Mouse (Mus musculus): ENCODE results near the gene Slc25a12.

Gene Slc25a12

DNA sequence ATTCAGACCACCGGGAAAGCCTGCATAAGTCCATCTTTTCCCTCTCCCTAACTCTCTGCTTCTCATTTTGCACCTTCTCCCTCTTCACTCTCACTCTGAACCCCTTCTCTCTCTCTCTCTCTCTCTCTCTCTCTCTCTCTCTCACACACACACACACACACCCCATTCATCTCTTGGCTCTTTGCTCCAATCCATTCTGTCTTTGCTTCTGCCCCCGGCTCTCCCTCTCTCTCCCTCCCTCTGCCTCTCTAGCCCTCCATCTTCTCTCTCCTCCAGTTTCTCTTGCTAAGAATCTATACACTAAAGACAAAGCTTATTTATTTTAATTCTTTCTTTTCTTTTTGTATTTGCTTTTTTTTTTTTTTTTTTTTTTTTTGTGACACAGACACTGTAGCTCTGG, 57.8 kb downstream of the Slc25a12 start:
- DNase-seq (ENCODE audit: low read depth), result no peak

DNA sequence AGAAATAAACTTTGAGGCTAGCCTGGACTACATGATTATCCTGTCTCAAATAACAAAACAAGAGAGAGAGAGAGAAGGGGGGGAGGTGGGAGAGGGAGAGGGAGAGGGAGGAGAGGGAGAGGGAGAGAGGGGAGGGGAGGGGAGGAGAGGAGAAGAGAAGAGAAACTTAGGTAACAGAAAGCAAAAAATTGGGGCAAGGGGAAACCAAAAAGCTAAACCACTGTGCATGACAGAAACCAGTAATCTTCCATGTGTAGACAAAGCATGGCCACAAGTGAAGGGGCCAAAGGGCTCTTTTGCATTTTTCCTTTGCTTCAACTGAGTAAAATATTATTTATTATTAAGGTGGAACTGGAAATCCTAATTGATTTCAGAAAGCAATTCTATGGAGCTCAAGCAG, 61.2 kb downstream of the Slc25a12 start:
- no peak for DNase-seq (ENCODE audit: low read depth)

DNA sequence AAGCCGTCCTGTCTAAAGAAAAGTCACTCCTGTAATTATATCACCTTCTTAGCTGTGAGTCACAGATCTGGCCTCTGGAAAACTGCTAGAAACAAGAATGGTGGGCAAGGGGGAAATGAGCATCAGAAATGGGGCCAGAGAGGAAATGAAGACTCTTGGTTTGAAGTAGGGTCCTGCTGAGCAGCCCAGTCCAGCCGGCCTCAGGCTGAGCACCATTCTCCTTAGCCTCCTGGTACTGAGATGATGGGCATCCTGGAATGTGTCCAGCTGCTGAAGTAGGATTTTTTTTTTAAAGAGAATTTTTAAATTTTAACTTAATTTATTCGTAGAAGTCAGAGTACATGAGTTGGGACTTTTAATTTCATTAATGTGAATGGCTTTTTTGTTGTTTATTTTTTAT, 62.7 kb downstream of the Slc25a12 start:
- peak; percentile 20 for DNase-seq (ENCODE audit: low read depth)

DNA sequence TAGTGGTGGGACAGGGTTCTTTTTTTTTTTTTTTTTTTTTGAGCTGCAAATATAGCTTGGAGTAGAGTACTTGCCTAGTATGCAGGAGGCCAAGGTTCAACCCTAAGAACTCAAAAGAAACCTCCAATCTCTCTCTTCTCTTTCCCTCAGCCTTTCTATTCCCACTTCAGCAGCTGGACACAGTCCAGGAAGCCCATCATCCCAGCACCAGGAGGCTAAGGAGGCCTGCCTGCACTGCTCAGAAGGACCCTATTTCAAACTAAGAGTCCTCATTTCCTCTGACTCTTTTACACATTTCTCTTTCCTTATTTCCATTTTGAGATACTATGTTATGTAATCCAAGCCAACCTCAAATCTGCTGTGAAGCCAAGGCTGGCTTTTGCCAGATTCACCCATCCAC, 64.3 kb downstream of the Slc25a12 start:
- peak; percentile 21 for DNase-seq (ENCODE audit: low read depth)

DNA sequence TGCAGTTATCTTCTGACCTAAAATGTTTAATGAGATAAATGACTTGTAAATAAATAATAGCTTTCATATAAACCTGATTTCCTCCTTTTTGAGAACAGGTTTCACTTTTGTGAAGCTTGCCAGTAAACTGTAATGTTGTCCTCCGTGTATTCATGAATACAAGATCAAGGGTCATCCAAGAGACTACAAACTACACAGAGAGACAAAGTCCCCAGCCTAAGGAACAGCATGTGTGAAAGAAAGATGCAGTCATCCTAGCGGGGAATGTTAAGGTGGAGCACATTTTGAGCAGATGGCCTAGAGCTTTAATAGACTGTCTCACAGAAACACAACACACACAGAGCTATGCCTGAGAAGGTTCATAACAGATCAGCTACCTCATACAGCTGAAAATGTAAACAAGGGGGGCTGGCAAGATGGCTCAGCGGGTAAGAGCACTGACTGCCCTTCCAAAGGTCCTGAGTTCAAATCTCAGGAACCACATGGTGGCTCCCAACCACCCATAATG, 65.3 kb downstream of the Slc25a12 start:
- DNase-seq (ENCODE audit: low read depth), result no peak

DNA sequence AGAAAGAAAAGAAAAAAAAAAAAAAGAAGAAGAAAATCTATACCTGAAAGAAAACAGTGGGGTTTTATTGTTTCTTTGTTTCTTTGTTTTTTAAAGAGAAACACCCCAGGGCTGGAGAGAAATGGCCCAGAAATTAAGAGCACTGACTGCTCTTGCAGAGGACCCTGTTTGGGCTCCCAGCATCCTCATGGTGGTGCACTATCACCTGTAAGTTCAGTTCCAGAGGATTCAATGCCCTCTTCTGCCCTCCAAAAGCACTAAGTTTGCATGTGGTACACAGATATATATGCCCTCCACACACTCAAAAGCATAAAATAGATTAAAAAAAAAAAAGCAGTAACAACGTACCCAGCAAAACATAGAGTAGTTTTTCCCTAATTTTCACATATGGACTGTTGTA, 68.8 kb downstream of the Slc25a12 start:
- peak; percentile 16 for DNase-seq (ENCODE audit: low read depth)

DNA sequence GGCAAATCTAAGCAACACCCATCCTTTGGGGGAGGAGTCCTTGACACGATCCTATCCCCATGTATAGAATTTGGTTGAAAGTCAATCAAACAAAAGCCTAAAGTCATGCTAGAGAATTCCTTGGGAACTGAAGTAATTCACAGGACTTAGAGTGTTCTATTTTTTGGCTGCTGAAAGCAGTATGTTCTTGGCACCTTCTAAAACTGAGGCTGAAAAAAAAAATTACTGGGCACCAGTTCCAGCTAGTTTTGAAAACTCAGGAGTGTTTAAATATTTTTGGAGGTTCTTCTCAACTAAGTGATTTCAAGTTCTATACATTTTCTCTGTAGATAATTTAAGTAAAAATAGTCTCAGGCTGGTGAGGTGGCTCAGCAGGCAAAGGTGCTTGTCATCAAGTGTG, 70.0 kb downstream of the Slc25a12 start:
- DNase-seq (ENCODE audit: low read depth), result no peak

DNA sequence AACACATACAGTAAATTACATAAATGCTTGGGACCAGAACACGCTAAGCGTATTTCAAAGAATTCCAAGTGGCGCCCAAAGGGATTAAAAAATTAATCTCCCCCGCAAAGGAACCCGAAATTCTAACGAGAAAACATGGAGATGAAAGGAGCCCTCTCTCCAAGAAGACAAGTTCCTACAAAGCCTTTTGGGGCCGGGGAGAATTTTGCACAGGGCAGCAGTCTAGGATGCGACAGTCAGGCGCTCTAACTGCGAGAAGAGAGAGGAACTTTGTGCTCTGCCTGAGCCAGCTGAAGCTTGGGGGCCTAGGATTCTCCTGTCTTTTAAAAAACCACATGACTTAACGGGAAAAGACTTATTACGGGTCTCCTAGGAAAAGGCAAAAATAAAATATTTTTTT, 71.7 kb downstream of the Slc25a12 start:
- no peak for DNase-seq (ENCODE audit: low read depth)

DNA sequence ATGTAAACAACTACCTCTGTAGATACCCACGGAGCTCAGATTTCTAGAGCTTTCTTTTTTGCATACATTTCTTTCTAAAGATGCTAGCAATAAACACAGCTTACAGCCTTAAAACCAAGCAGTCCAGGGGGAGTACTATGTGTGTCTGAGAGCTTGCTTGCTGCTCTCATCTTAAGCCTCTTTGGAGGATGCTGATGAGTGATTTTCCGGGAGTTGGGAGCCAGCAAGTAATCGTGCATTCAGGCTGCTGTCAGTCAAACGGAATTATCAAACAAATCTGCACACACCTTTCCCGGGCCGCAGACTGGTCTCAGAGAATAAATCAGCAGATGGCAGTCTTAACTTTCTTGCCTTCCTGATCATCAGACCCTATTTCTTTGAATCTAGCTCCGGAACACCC, 73.1 kb downstream of the Slc25a12 start:
- DNase-seq (ENCODE audit: low read depth), result no peak

DNA sequence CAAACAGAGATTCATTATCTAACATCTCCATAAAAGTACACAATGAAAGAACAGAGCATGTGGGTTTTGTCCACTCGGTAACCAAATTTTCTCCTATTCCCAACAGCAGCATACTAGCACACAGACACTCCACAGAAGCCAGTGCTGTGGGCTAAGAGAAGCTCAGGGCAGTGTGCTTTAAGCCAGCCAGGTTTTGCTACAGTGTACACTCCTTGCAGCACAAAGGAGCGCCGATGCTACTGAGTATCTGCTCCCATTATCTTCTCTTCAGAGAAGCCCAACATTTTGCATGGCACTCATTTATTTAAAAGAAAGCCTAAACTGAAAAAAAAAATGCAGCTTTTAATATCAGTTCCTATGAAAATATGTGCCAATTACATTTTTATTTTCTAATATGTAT, 73.6 kb downstream of the Slc25a12 start:
- DNase-seq (ENCODE audit: low read depth), result no peak

DNA sequence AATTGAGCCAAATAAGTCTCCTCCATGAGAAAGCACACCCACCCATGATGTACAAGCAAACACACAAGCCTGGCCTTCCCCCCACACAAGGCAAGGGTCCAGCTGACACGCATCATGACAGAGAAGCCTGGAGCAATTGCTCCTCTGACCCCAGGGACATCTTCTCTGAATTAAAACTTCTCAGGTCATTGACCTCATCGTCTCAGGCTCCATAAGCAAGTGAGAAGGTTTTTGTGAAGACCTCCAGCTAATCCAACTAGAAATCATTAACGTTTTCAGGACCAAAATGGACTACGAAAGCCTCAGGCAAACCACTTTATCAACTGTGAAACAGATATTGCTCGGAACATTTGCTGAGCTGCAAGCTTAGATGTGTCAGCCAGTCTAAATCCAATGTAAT, 76.0 kb downstream of the Slc25a12 start:
- DNase-seq (ENCODE audit: low read depth), result no peak

DNA sequence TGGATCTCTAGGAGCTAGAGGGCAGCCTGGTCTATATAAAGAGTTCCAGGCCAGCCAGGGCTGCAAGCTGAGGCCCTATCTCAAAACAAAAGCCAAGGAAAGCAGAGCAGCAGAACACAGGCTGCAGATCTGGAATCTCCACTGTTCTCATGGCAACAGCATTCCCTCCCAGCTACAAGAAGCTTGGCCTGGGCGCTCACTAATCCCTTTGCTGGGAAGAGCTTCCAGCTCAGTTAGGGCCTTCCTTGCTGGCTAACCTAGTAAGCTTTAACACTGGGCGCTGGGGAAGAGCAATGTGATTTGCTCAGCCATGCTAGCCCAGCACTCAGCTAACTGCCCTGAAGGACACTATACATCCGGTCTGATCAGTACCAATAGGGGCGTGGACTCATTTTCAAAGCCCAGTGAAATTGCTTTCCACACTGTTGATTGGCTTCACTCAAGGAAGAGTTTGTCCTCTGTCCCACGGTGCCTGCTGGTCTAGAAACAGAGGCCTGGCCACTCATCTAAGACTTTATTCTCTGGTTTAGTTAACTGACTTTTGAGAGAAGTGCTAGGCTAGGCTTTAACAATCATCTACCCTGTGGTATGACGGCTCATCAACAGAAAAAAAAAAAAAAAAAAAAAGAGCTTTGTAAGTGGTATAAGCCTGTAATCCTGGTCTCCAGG, 77.3 kb downstream of the Slc25a12 start:
- no peak for DNase-seq (ENCODE audit: low read depth)

DNA sequence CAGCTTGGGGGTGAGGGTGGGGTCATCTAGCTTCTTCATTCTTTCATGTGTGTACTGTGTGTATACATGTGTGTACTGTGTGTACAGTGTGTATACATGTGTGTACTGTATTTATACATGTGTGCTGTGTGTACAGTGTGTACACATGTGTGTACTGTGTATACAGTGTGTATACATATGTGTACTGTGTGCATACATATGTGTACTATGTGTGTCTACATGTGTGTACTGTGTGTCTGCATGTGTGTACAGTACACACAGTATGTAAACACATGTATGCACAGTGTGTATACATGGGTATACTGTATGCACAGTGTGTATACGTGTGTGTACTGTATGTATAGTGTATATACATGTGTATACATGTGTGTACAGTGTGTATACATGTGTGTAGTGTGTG, 85.6 kb downstream of the Slc25a12 start:
- DNase-seq (ENCODE audit: low read depth), result no peak

DNA sequence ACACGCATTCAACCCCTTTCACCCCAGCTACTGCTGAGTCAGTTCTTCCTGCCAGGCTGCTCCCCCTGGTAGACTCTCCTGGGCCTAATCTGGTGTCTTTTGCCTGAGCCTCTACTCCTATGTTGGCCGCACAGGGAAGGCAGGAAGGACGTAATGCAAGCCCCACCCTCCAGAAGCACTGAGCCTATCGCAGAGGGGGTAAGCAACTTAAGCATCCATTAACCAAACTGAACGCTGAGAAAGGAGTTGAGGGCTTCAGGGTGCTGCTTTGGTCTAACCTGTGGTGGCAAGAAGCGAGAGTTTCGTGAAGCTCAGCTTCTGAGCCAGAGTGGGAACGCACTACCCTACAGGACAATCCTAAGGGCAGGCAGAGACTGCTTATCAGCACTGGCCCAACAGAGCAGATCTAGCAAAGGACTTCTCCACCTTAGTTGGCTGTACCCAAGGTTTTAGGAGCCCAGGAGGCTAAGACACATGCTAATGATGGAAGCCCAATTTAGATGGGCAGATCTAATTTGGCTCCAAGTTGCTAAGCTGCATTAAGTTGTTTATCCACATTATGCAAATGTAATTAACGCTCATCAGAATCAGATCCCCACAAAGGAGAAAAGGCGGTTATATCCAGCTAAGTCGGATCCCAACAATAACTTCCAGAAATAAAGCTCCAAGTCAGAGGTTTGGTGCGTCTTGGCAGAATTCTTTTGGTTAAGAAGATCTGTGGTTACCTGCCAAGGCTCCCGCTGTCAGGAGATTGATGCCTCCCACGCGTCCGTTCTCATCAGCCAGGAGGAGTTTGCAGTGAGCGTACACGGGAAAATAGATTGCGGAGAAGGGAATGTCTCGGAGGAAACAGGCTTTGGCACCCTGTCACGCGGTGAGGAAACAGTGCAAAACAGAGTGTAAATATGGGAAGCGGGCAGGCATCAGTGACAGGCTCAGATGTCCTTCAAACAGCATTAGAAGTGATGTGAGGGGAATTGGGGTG, 88.5 kb downstream of the Slc25a12 start:
- no peak for DNase-seq (ENCODE audit: low read depth)

DNA sequence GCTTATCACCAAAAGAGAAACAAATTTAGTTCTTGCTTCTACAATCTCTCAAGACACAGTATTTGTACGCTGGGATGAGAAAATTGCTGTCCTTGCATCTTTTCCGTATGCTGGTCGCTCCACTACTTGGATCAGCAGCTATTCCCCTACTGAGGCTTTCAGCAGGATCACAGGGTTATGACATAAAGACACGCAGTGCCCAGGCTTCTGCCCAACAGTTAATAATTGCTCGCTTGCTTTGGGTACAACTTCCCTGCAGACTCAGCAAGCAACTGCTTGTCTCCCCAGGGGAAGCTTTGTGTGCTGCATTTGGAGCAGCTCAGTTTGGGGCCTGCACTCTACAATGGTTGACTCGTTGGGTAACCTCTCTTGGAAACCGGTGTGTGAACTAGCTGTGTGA, 91.8 kb downstream of the Slc25a12 start:
- no peak for DNase-seq (ENCODE audit: low read depth)

DNA sequence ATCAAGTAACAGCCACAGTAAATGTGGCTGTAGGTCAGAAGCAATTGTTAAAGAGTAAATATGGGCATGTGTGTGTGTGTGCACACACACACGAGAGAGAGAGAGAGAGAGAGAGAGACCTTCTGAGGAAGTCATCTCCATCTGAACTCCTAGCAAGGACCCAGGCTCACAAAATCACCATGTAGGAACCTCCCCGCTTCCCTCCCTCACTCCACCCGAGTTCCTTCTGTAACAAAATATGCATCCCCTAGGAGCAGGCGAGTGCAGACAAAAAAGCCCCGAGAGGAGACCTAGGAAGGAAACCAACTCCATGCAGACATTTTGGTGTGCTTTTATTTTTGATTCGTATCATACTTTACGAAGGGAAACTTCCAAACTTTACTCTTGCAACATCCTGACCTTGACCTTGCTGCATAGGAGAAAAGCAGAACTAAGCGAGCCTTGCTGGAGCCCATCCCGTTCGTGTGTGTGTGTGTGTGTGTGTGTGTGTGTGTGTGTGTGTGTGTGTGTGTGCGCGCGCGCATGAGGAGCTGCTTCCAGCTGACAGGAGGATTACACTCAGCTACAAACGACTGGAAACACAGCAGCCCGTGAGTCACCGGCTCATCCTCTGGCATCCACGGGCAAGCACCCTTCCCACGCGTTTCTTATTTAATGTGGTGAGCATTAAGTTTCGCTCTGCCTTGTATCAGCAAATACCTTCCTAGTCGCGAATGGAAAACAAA, 93.4 kb downstream of the Slc25a12 start:
- peak; percentile 93 for DNase-seq (ENCODE audit: low read depth)

DNA sequence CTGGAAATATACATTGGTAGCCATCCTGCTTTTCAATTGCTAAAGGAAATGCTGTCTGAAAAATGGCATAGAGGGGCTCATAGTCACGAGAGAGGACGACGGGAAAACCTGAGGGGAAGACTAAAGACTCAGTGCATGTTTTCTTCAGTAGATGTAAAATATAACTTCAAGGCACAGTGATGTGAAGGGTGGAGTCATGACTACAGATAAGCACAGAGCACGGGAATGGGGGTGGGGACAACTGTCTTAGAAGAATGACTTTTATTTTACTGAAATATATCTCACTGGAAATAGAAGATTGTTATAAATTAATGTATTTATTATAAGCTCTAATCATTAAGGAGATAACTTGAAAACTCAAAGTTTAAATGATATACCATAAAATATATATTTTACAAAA, 97.5 kb downstream of the Slc25a12 start:
- no peak for DNase-seq (ENCODE audit: low read depth)

DNA sequence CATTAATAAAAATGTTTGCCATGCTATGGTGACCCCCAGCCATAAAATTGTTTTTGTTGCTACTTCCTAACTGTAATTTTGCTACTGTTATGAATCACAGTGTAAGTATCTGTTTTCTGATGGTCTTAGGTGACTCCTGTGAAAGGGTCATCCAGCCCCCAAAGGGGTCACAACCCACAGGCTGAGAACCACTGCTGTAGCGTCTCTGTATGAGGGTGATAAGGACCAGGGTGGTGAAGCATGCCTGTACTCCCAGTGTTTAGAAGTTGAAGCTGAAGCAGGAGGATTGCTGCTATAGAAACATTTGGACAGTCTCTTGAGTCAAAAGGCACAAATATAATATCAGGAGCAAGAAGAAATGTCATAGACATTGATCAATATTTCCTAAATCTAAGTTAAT, 98.2 kb downstream of the Slc25a12 start:
- DNase-seq (ENCODE audit: low read depth), result no peak

DNA sequence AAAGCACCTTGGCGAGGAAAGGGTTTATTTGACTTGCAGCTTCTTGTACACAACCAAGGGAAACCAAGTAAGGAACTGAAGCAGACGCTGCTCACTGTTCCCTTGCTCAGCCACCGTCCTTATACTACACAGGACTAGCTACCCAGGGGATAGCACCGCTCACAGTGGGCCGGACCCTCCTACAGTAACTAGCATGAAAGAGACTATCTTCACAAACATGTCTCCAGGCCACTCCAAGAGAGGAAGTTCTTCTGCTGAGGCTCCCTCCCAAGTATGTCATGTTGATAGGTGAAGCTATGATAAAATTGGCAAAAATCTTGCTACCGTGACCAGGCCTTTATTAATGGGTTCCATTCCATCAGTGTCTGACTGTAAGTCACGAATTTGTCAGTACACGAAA, 98.9 kb downstream of the Slc25a12 start:
- no peak for DNase-seq (ENCODE audit: low read depth)

DNA sequence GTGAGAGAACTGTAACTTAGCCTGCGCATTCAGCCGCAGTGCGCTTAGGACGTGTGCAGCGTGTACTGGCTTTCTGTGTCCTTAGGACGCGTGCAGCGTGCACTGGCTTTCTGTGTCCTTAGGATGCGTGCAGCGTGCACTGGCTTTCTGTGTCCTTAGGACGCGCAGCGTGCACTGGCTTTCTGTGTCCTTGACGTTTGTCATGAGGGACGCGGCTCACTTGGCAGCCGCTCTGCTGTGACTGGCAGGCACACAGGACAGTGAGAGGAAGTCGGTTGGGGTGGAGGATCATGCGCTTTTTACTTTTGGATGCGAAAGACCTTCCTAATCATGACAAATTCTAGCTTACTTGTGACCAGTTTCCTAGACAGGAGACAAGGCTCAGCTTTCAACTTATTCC, 103.0 kb downstream of the Slc25a12 start:
- DNase-seq (ENCODE audit: low read depth), result no peak

DNA sequence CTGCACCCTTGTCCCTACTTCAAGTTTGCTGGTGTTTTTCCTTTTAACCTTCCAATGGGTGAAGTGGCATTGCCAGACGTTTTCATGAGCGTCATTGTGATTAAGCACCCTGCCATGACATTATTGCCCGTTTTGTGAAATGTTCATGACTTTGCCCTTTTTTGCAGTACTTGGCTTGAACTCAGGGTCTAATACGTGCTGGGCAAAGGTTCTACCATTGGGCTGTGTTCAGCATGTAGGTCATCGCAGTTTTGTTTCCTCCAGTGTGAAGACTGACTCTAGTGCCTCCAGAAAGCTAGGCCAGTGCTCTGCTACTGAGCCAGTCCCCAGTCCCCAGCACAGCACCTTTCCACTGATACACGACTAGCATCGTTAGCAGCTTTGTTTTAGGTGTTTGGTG, 111.0 kb downstream of the Slc25a12 start:
- DNase-seq (ENCODE audit: low read depth), result no peak

DNA sequence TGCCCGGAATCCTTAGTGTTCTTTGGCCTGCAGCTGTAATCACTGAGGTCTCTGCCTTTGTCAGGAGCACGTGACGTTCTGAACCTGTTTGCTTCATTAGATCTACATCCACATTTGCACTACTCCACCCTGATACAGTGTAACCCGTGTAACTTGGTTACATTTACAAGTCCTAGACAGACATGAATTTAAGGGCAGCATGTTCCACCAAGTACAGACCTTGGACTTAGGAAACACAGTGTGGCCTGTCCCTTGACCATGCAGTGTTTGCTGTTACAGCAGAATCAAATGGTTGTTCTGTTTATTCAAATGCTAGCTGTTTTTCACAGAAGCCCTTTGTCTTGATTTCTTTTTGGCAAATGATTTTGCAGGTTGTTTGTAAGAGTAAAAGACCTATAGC, 112.7 kb downstream of the Slc25a12 start:
- DNase-seq (ENCODE audit: low read depth), result no peak

DNA sequence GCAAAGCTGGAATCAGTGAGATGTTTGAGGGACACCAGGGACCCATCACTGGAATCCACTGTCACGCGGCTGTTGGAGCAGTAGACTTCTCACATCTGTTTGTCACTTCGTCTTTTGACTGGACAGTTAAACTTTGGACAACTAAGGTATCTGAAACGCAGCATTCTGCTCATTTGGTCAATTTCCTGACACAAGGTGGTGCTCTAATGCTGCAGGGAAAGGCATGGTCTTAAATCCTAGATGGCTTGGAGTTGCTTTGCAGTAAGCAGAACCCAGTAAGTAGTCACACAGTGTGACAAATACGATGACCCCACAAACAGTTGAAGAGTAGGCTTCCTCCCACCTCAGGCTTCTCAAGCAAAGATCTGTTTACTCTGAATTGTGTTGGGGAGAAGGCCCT, 116.7 kb downstream of the Slc25a12 start:
- peak; percentile 72 for DNase-seq (ENCODE audit: low read depth)
